Mouse (Mus musculus) splenic B cell, adult 2 months (primary cell): Measurements from ENCODE around the gene Hist1h4k.
"Not testable (repeated sequence)": the region's sequence is repeated elsewhere in the genome, so short reads cannot be mapped to it uniquely, and the experiment has no call there.

ENCODE experiments used
- DNase-seq: peaks from one replicate; pipeline ENCODE4 v3.0.0-alpha.2; 2011; ENCODE audit warnings: low read depth, low spot score
- H3K27me3 ChIP-seq: 2 replicates; pipeline ENCODE4 v1.6.1; 2012; ENCODE audit warnings: mild to moderate bottlenecking, low read length, moderate library complexity, mixed read lengths; ENCODE audit not compliant: control insufficient read depth, poor library complexity, insufficient read depth, severe bottlenecking
- H3K36me3 ChIP-seq: 2 replicates; pipeline ENCODE4 v1.6.1; 2012; ENCODE audit warnings: mild to moderate bottlenecking, low read length, moderate library complexity, mixed read lengths; ENCODE audit not compliant: control insufficient read depth, poor library complexity, insufficient read depth, severe bottlenecking

Gene Hist1h4k

DNA sequence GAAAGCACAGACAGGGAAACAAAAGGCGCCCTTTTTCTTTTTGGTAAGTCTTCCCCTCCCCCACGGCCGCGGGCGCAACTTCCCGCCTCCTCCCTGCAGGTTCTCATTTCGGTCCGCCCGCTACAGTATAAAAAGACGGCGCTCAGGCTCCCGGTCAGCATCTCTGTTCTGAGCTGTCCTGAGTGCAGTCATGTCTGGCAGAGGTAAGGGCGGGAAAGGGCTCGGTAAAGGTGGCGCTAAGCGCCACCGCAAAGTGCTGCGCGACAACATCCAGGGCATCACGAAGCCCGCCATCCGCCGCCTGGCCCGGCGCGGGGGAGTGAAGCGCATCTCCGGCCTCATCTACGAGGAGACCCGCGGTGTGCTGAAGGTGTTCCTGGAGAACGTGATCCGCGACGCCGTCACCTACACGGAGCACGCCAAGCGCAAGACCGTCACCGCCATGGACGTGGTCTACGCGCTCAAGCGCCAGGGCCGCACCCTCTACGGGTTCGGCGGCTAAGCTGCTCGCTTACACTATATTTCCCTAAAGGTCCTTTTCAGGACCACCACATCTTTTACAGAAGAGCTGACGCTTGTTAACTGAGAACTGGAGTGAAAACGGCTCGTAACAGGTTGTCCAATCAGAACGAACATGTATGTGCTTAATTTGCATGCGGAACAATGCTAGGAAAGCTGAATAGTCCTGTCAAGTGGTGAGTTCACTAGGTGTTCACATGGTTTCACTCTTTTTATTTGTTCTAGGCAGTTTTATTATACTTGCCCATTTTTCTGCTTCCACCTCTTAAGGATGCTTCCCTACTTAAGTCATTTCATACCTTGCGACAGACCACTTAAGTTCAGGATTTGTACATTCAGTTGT is 15.2 kb downstream of the Hist1h4k start, which contains the start of gene Hist1h4j:
Gene Hist1h4j (plus strand): TSS at position 159 of the 862 bp plus-strand sequence.
- DNase-seq, result peak; percentile 82
- not testable (repeated sequence) for H3K27me3 ChIP-seq, H3K36me3 ChIP-seq

DNA sequence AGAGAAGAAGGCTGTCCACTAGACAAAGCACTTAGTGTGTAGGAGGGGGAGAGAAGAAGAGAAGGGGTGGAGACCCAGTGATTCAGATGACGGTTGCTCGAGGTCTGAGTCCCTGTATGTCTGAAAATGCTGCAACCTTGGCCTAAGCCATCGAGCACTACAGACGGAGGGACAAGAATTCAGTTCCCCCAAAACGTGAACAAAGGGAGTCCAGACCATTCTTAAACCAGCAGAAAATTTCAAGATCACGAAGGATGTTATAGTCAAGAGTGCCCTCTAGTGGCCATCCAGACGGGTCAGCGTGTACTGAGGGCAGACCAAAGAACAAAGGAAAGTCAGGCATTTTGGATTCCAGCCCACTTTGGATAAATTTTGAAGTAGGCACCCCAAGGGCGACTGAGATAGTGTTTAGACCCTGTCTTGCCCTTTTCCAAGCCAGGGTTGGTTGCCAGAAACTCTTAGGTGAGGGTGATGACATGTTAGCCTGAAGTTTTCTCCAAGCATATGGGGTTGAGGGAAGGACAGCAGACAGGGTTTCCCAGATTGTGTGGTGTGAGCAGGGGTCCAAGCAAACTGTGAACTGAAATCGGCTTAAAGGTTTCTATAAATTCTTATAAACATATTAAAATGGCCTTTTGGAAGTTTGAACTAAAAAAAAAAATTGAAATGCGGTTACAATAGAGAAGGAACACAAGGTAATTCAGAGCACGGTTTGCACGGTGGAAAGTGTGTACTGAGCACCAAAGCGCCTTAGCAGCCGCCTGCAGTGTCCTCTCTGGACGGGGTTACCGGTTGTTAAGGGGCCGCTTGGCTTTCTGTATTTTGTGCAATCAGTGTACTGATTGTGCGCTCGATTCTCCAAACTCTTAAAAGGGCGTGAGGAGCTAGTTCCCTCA is 16.0 kb downstream of the Hist1h4k start:
- no peaks in the 10 kb centered on the region for H3K27me3 ChIP-seq
- no peaks in the 10 kb centered on the region for H3K36me3 ChIP-seq
- DNase-seq, result peak; percentile 91

DNA sequence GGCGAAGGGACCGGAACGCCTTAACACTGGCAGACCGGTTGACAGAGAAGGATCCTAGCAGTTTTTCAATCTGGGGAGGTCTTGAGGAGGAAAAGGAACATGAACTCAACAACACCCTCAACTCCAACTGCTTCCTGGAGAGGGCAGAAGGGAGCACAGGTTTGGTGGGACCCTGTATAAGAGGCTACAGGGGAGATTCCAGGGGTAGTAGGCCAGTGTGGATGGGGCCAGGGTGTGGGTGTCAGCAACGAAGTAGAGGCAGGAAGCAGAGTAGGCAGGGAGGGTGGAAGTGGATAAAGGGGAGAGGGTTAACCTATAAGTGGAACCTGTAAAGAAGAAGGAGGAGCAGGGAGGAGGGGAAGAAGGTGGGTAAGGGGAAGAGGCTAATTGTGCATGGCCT is 16.8 kb downstream of the Hist1h4k start:
- H3K36me3 ChIP-seq, result no peaks in the 10 kb centered on the region
- no peaks in the 10 kb centered on the region for H3K27me3 ChIP-seq
- no peak for DNase-seq

DNA sequence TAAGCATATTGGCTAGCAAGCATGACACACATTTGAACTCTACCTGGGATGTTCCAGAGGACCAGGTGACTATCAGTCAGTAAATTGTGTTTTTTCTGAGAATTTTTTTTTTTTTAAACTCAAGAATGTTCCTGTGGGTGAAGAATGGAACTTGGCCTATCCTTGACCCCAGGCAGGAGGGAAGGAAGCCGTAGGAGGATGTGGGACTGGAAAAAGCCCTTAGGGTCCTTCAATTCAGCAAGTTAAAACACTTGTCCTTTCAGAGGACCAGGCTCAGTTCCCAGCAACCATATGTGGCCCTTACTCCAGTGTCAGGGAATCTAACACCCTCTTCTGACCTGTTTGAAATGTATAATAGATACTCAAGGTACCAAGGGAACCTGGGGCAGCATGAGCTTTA is 20.8 kb downstream of the Hist1h4k start:
- Histone ChIP-seq H3K27me3 (no peaks in the 10 kb centered on the region), H3K36me3 (no peaks in the 10 kb centered on the region)
- no peak for DNase-seq

DNA sequence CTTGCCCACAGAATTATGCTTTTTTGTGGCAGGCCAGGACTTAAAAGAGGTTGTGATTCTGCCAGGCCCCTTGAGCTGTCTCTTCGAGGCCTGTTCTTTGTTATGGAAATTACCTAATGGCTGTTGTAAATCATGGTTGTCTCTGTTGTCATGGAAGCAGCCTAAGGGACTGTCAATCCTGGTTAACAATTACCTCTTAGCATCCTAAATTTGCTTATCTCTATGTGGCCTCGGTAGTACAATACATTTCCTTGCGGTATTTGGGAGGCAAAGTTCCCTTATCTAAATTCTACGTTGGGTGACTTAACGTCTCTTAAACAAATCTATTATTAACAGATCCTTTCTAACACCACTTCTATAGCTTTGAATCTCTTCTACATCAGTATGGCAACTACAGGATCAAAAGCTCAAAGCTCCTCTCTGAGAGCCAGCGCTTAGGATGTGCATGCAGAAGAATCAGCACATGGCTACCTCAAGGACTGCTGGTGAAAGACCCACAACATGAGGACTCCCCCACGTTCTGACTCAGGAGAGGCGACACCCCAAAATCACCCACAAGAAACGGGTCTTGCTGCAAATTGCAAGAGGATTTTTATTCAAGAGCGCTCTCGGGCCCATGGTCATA is 22.2 kb downstream of the Hist1h4k start:
- Histone ChIP-seq H3K27me3 (no peaks in the 10 kb centered on the region), H3K36me3 (no peaks in the 10 kb centered on the region)
- no peak for DNase-seq

DNA sequence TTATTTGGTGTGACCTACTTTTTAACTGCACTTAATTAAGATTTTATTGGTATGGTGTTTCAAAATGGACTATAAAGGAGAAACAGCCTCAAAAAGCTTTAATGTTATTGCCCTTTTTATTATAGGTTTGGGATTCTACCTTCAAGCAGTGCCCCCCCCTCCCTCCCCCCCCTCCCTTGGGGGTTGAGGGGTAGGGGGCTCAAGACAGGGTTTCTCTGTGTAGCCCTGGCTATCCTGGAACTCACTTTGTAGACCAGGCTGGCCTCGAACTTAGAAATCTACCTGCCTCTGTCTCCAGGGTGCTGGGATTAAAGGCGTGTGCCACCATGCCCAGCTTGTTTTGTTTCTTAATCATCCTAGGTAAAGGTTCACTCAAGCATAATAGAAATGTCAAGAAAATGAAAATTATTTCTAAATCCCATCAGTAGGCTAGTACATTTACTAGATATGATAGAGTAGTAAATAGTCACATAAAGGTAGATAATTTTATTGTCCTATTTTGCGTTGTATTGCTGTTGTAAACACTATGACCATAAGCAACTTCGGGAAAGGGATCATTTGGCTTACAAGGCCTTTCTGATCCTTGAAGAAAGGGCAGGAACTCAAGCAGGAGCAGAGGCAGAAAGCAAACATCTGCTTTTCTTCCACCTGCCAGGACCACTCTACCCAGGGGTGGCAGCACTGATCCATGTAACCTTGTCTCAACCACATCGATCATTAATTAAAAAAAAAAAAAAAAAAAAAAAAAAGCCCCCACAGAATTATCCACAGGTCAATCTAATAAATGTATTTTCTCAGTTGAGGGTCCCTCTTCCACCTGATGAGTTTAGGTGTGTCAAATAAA is 27.1 kb downstream of the Hist1h4k start:
- peak; percentile 39 for DNase-seq
- Histone ChIP-seq H3K36me3 (no peaks in the 10 kb centered on the region), H3K27me3 (no peaks in the 10 kb centered on the region)

DNA sequence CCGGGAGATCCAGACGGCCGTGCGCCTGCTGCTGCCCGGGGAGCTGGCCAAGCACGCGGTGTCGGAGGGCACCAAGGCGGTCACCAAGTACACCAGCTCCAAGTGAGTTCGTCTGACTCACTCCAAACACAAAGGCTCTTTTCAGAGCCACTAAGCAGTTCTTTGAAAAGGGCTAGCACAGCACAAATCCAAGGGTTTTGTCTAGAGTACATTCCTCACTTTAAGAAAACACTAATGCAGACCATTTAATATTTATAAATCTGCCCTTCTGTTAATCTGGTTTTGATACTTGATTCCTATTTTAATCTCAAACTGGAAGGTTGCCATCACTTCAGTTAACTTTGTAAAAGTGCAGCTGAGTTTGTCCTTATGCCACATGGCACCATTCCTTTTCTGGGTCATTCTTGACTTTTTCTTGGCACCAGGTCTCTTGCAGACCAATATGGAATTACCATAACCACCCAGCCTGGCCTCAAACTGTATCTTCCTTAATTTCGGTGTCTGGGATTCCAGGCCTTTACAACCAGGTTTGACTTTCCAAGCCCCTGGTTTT is 27.9 kb downstream of the Hist1h4k start:
- no peaks in the 10 kb centered on the region for H3K36me3 ChIP-seq
- no peaks in the 10 kb centered on the region for H3K27me3 ChIP-seq
- DNase-seq, result no peak

DNA sequence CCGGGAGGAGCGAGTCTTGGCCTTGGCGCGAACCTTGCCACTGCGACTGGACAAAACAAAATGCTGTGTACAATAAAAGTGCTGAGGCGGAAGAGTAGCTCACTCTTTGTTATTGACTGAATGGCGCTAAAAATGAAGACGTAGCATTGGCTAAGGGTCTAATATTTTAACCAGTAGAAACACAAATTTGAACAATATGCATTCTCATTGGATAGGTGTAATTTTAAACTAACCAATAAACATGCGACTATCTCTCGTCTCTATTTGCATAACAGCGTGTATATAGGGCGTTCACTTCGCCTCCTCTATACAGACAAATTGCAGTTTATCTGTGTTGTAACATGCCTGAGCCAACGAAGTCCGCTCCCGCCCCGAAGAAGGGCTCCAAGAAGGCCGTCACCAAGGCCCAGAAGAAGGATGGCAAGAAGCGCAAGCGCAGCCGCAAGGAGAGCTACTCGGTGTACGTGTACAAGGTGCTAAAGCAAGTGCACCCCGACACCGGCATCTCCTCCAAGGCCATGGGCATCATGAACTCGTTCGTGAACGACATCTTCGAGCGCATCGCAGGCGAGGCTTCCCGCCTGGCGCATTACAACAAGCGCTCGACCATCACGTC is 28.4 kb downstream of the Hist1h4k start, which contains the start of gene Hist1h2bm:
Gene Hist1h2bm (plus strand): TSS at position 288 of the 616 bp plus-strand sequence.
- peak; percentile 92 for DNase-seq
- H3K36me3 ChIP-seq, H3K27me3 ChIP-seq: not testable (repeated sequence)

DNA sequence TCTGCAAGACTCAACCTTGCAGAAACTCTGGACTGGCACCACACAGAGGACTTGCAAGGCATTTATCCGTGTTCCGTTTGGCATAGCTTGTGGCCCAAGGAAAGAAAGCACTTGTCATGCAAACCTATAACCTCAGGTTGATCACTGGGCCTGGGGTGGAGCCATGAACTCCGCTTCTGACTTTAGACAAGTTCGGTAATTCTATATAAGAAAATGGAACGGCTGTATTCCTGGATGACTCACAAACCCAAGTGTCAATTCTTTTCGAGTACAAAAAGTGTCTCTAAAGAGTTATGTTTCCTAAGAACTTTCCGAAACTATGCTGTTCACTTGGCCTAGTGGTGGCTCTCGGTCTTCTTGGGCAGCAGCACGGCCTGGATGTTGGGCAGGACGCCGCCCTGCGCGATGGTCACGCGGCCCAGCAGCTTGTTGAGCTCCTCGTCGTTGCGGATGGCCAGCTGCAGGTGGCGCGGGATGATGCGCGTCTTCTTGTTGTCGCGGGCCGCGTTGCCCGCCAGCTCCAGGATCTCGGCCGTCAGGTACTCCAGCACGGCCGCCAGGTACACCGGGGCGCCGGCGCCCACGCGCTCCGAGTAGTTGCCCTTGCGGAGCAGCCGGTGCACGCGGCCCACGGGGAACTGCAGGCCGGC is 29.1 kb downstream of the Hist1h4k start:
- H3K36me3 ChIP-seq, H3K27me3 ChIP-seq: not testable (repeated sequence)
- peak; percentile 16 for DNase-seq

DNA sequence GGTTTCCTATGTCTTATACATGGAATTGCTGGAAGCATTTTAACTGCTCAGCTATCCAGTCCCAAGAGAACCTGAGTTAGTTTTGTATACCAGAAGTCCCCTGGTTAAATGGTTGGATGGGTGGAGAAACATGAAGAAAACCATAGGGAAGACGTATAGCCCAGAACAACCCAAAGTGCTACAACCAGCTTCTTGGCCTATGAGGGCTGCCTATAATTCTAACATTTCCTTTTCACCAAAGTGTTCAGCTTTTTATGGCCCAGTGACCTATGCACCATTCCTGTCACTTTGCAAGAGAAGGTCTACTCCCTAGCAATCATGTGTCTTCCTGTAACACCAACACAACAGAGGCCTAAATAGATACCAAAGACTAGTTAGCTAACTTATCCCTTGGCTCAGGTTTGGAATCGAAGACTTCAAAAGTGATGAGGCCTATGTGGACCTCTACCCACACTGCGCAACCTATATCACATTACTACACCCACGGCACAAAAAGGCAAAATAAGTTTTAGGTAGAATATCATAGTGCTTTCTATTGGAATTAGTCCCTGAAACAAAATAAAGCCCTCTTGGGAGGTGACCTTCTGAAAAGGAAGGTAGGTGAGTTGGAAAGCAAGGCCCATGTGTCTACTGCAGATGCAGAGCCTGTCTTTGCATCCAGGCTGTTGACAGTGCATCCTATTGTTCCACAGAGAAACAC is 31.8 kb downstream of the Hist1h4k start:
- Histone ChIP-seq H3K27me3 (no peaks in the 10 kb centered on the region), H3K36me3 (no peaks in the 10 kb centered on the region)
- no peak for DNase-seq

DNA sequence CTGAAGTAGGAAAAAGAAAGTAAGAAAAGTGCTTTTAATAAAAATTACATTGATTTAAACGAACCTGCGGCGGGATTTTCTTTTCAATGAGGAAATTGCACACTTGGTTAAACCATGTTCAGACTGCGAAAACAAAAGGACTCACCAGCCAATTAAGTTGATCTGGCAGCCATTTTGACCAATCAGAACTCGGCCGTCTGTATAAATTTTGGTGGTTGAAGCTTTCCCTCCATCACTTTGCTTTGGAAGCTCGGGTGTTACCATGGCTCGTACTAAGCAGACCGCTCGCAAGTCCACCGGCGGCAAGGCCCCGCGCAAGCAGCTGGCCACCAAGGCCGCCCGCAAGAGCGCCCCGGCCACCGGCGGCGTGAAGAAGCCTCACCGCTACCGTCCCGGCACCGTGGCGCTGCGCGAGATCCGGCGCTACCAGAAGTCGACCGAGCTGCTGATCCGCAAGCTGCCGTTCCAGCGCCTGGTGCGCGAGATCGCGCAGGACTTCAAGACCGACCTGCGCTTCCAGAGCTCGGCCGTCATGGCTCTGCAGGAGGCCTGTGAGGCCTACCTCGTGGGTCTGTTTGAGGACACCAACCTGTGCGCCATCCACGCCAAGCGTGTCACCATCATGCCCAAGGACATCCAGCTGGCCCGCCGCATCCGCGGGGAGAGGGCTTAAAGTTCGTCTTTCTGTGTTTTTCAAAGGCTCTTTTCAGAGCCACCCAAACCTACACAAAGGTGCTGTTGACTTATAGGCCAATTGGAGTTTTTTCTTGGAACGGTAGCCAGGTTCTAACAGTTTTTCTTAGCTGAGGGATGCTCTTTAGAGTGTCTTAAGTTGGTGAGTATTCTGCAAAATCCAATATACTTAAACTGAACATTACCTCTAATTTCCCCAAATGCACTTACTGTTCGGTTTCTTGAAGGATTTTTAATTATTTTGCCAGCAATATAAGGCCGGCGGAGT is 32.6 kb downstream of the Hist1h4k start, which contains the start of gene Hist1h3h:
Gene Hist1h3h (plus strand): TSS at position 263 of the 961 bp plus-strand sequence.
- H3K27me3 ChIP-seq, H3K36me3 ChIP-seq: not testable (repeated sequence)
- peak; percentile 94 for DNase-seq
